Mouse (Mus musculus) heart, postnatal 4 days (tissue): Measurements from ENCODE around the gene Rcn2. TPM values are rescaled to one million over a fixed set of nuclear protein-coding genes. Genes with fewer than 3 reads are reported as not detected.

Experiments
- DNase-seq: peaks from one replicate; pipeline ENCODE4 v3.0.0; 2021
- total RNA-seq, 2 experiments: library from RNA; stranded (reverse); gene quantifications; 2 replicates each; pipeline ENCODE4 v1.2.3; 2021

Rcn2 gene
- total RNA-seq, 2 experiments from 2014 or later, result 43.6 to 44.8 TPM

- no peak for DNase-seq
Observed at GRCm38 (mm10) chr9:56097584-56098298, 56.1 kb downstream of the Rcn2 start.

- DNase-seq, result no peak
Observed at GRCm38 (mm10) chr9:56100041-56100522, 58.4 kb downstream of the Rcn2 start.

GRCm38 (mm10) chr9:56101022-56101421 is 59.4 kb downstream of the Rcn2 start:
- no peak for DNase-seq

- DNase-seq, result no peak
Observed at GRCm38 (mm10) chr9:56104921-56105320, 63.3 kb downstream of the Rcn2 start.

- no peak for DNase-seq
Observed at GRCm38 (mm10) chr9:56106274-56107072, 64.8 kb downstream of the Rcn2 start.

GRCm38 (mm10) chr9:56107527-56107926 is 65.9 kb downstream of the Rcn2 start:
- no peak for DNase-seq

GRCm38 (mm10) chr9:56108174-56108573 is 66.5 kb downstream of the Rcn2 start:
- no peak for DNase-seq

Other genes starting within 250 kb of the Rcn2 start
- 10 to 100 TPM; 18.2 to 18.3 TPM for gene Scaper, start 103.7 kb upstream of the Rcn2 start, total RNA-seq
- not detected for gene 4930563M21Rik, start 31.3 kb upstream of the Rcn2 start, total RNA-seq
- gene Pstpip1, start 48.1 kb downstream of the Rcn2 start, total RNA-seq, result 1 to 10 TPM; 1.4 to 1.5 TPM
- gene Tspan3, start 123.6 kb downstream of the Rcn2 start, total RNA-seq, result 100 to 1,000 TPM; 233 to 244 TPM